Mouse (Mus musculus) urinary bladder, postnatal 4 days (tissue): ENCODE measurements around the gene Gm27235.
"Not testable (repeated sequence)": the region's sequence is repeated elsewhere in the genome, so short reads cannot be mapped to it uniquely, and the experiment has no call there.

ENCODE experiments used
- DNase-seq, 2 experiments: peaks; one replicate each; pipeline ENCODE4 v3.0.0; 2021 to 2022; ENCODE audit warnings: low spot score in 2 of 2

Gm27235 gene

GRCm38 (mm10) chr9:35790001-35790400, at the start of gene Gm27235, which contains the start of gene D730048I06Rik:
Gm27235 (minus strand) TSS chr9:35790101.
D730048I06Rik (minus strand) TSS chr9:35790112.
- no peak for DNase-seq

GRCm38 (mm10) chr9:35817881-35818280, 28.0 kb upstream of the Gm27235 start:
- not testable (repeated sequence) for DNase-seq

- DNase-seq: no peak
These were observed 8.2 kb upstream of the Gm27235 start for GRCm38 (mm10) chr9:35798146-35798545.

GRCm38 (mm10) chr9:35778009-35778408, 11.9 kb downstream of the Gm27235 start, which contains the start of gene Gm17727:
Gm17727 (minus strand) TSS chr9:35778109.
- no peak for DNase-seq

- no peak for DNase-seq
These were observed 33.1 kb downstream of the Gm27235 start for GRCm38 (mm10) chr9:35756843-35757242.

GRCm38 (mm10) chr9:35740749-35741148, 49.2 kb downstream of the Gm27235 start, which contains the start of gene Gm17677:
Gm17677 (plus strand) TSS chr9:35741049.
- no peak for DNase-seq
